Mouse (Mus musculus) hindbrain, embryonic 14.5 days (tissue): Measurements from ENCODE around the gene Lsm12. TPM values are rescaled to one million over a fixed set of nuclear protein-coding genes. Genes with fewer than 3 reads are reported as not detected.

Source experiments
- ATAC-seq: fragments of 200-750 bp; cut with Nextera tagmentation; 2 replicates; pipeline ENCODE4 v1.8.0; 2017; ENCODE audit warnings: moderate number of reproducible peaks, mild to moderate bottlenecking, moderate TSS enrichment, moderate library complexity; ENCODE audit not compliant: low FRiP score
- DNase-seq: peaks from one replicate; pipeline ENCODE4 v3.0.0-alpha.2; 2015; ENCODE audit warnings: low spot score
- H3K27ac ChIP-seq: fragments of 300-500 bp; sonication (generic); 2 replicates; pipeline ENCODE4 v1.5.1; 2014; ENCODE audit warnings: mild to moderate bottlenecking, moderate library complexity
- H3K27me3 ChIP-seq: fragments of 300-500 bp; sonication (generic); 2 replicates; pipeline ENCODE4 v1.6.1; 2014; ENCODE audit warnings: mild to moderate bottlenecking, low read length, mixed read lengths; ENCODE audit not compliant: control insufficient read depth, insufficient read depth
- H3K36me3 ChIP-seq: fragments of 300-500 bp; sonication (generic); replicated peaks from 2 replicates; pipeline ENCODE4 v1.6.1; 2014; ENCODE audit not compliant: control insufficient read depth, insufficient read depth
- H3K4me1 ChIP-seq: fragments of 300-500 bp; sonication (generic); replicated peaks from 2 replicates; pipeline ENCODE4 v1.6.1; 2014; ENCODE audit warnings: antibody characterized with exemption, low read length, mixed read lengths; ENCODE audit not compliant: control insufficient read depth, insufficient read depth
- H3K4me2 ChIP-seq: fragments of 300-500 bp; sonication (generic); replicated peaks from 2 replicates; pipeline ENCODE4 v1.6.1; 2014; ENCODE audit warnings: mild to moderate bottlenecking, moderate library complexity
- H3K4me3 ChIP-seq: fragments of 300-500 bp; sonication (generic); replicated peaks from 2 replicates; pipeline ENCODE4 v1.5.1; 2014; ENCODE audit warnings: mild to moderate bottlenecking, low read length
- H3K9ac ChIP-seq: fragments of 300-500 bp; sonication (generic); 2 replicates; pipeline ENCODE4 v1.6.1; 2014
- H3K9me3 ChIP-seq: fragments of 300-500 bp; sonication (generic); 2 replicates; pipeline ENCODE4 v1.6.1; 2016; ENCODE audit warnings: low read length; ENCODE audit not compliant: control insufficient read depth
- WGBS: fragments of 180-500 bp; shearing (Covaris S2); extraction: QIAGEN DNeasy Blood & Tissue Kit; methylation state at CpG from one replicate; pipeline ENCODE4 v1.1.7; 2014; 5-methylcytosine and 5-hydroxymethylcytosine counted together
- polyA plus RNA-seq: library from polyadenylated mRNA; unstranded; fragments of >200 nt; fragmentation: Nextera tagmentation; extraction: Ambion mirVana; gene quantifications from 2 replicates; pipeline ENCODE4 v1.2.1, GENCODE M21; 2014

Lsm12 gene
- 78.6 and 81.9 TPM in 2 replicates for polyA plus RNA-seq

- DNase-seq: peak; percentile 98
- Histone ChIP-seq H3K9ac (peak within 1 kb of the TSS; percentile 90), H3K4me2 (peak within 1 kb of the TSS; percentile 83), H3K9me3 (no peaks in the 10 kb centered on the region), H3K36me3 (peaks cover 28% of the 10 kb centered on the region), H3K27me3 (no peaks in the 10 kb centered on the region), H3K4me3 (peak within 1 kb of the TSS; percentile 83), H3K4me1 (peaks cover 18% of the 10 kb centered on the region), H3K27ac (peak within 1 kb of the TSS; percentile 97)
- WGBS: under 1% methylated on average over 69 of the region's 70 CpGs
- peak; percentile 88 for ATAC-seq
These were observed at the start of gene Lsm12 for GRCm38 (mm10) chr11:102184646-102185495. Gene Lsm12, minus strand, starts transcription at chr11:102185296.

DNA sequence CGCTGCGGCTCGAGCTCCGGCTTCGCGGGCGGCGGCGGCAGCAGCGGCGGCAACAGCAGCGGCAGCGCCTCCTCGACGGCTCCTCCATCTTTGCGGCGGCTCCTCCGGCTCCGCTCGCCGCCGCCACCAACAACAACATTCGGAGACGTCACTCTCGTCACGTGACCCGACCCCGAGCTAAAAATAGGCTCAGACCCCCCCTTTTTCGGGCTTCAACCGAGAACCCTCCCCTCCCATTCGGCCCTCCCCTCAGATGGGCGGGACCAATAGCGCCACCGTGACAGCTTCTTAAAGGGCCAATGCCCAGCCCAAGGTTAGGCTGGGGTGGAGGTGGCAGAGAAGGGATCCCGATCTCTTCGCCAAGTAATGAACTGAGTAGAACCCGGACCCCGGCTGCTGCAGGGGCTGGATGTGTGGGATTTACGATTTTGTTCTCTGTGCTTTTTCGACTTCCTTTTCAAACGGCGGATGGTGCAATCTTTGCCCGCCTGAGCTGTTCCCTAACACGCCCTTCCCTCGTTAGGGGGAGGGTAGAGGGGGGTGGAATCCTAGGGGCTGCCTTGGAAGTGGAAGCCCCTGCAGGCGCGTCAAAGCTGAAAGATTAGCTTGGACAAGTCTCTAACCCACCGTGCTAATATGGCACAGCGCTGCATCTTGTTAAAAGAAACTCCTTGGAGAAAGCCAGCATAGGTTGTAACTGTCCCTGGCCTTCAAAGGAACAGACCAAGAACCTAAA lies 45.1 kb upstream of the Lsm12 start, which contains the start of gene Hdac5:
Gene Hdac5, minus strand, starts transcription at position 161 of the 736 bp plus-strand sequence.
- ATAC-seq: peak; percentile 89
- under 1% methylated on average over 49 of the region's 49 CpGs for WGBS
- Histone ChIP-seq H3K27me3 (no peaks in the 10 kb centered on the region), H3K27ac (peak within 1 kb of the TSS; percentile 95), H3K9me3 (no peaks in the 10 kb centered on the region), H3K36me3 (no peaks in the 10 kb centered on the region), H3K4me3 (peak within 1 kb of the TSS; percentile 98), H3K4me1 (peaks cover 35% of the 10 kb centered on the region), H3K4me2 (peak within 1 kb of the TSS; percentile 88), H3K9ac (peak within 1 kb of the TSS; percentile 91)
- DNase-seq: peak; percentile 99

- Histone ChIP-seq H3K36me3 (peaks cover 1% of the 10 kb centered on the region; the same call in 1 of the 2 replicates), H3K4me3 (peak overlapping the region; percentile 98), H3K9me3 (no peaks in the 10 kb centered on the region), H3K4me1 (peaks cover 43% of the 10 kb centered on the region), H3K27me3 (no peaks in the 10 kb centered on the region), H3K4me2 (peak overlapping the region; percentile 88), H3K9ac (peak overlapping the region; percentile 91), H3K27ac (peak overlapping the region; percentile 95)
- 1% methylated on average over 29 of the region's 47 CpGs for WGBS
- peak; percentile 45 for DNase-seq
- peak; percentile 28 for ATAC-seq
These were observed 44.3 kb upstream of the Lsm12 start for GRCm38 (mm10) chr11:102229331-102229953.

- DNase-seq: no peak
- WGBS: 9% methylated on average over 7 of the region's 7 CpGs
- ATAC-seq: no peak
- Histone ChIP-seq H3K27ac (peak overlapping the region; percentile 95), H3K4me1 (peaks cover 45% of the 10 kb centered on the region), H3K36me3 (peaks cover 5% of the 10 kb centered on the region; the same call in 1 of the 2 replicates), H3K9ac (peak overlapping the region; percentile 91), H3K9me3 (no peaks in the 10 kb centered on the region), H3K27me3 (no peaks in the 10 kb centered on the region), H3K4me2 (peak overlapping the region; percentile 88), H3K4me3 (peak overlapping the region; percentile 98)
These were observed 43.7 kb upstream of the Lsm12 start for GRCm38 (mm10) chr11:102228646-102229268.

DNA sequence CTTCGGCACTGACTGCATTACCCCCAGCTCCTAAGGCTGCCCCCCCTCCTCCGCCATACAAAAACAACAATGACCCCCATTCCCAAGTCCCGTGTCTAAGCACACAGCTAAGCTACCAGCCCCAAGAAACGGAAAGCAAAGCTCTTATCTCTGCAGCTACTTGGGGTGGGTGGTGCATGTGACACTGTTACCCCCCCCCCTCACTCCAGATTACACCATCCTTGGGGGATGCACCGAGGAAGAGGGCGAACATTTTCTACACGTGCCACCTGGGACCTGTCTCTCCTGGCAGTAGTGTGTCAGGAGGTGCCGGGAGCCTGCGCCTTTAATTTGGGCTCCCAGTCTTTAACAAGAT lies 43.1 kb upstream of the Lsm12 start:
- peak overlapping the region; percentile 95 for H3K27ac ChIP-seq
- no peak; the same call in 1 of the 2 replicates for ATAC-seq
- peaks cover 49% of the 10 kb centered on the region for H3K4me1 ChIP-seq

DNA sequence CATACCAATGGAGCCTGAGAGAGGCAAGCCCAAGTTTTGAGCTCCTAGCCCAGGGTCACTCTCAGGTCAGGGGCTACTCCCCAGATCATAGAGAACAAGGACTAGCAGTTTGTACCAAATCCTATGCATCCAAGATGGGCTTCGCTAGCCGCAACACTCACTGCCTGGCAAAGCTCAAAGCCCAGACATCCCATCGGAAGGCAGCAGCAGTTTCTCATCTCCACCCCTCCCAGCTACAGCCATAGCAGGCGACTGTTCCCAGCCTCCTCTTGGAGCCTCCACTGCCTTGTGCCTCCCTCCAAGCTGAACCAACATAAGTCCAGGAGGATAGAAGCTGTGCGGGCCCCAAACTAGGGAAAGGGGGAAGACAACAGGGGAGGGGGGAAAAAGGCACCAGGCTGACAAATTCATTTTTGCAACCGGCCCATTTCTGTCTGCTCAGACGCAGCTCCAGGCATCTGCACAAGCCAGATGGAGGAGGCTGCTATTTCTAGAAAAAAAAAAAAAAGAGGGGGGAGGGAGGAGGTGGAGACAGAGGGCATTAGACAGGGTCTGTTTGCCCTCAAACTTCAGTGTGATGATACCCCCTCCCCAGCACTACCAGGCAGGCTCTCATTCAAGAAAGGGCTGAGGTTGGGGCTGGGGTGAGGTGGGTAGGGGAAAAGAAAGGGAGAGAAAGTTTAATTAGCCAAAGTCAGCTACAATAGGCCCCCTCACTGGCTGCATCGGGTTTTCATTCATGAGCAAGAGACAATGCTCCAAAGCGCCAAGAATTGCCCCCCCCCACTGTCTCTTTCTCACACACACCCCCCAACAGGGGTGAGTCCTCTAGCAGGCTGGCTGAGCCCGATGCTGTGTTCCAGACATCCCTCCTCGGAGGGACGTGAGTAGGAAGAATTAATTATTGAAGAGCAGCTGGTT lies 42.4 kb upstream of the Lsm12 start:
- Histone ChIP-seq H3K4me2 (peak overlapping the region; percentile 88), H3K4me3 (peak overlapping the region; percentile 98), H3K4me1 (peaks cover 50% of the 10 kb centered on the region), H3K36me3 (peaks cover 13% of the 10 kb centered on the region), H3K27ac (peak overlapping the region; percentile 95), H3K9me3 (no peaks in the 10 kb centered on the region), H3K27me3 (no peaks in the 10 kb centered on the region), H3K9ac (peak overlapping the region; percentile 91)
- no peak for DNase-seq
- peak; percentile 46 for ATAC-seq
- 8% methylated on average over 12 of the region's 12 CpGs for WGBS

More for the DNA sequence above, 43.1 kb upstream of the Lsm12 start:
- no peaks in the 10 kb centered on the region for H3K27me3 ChIP-seq
- peak overlapping the region; percentile 98 for H3K4me3 ChIP-seq
- H3K4me2 ChIP-seq: peak overlapping the region; percentile 88
- peak overlapping the region; percentile 91 for H3K9ac ChIP-seq
- 17% methylated on average over 9 of the region's 9 CpGs for WGBS
- no peak for DNase-seq
- no peaks in the 10 kb centered on the region for H3K9me3 ChIP-seq
- peaks cover 8% of the 10 kb centered on the region; the same call in 1 of the 2 replicates for H3K36me3 ChIP-seq

DNA sequence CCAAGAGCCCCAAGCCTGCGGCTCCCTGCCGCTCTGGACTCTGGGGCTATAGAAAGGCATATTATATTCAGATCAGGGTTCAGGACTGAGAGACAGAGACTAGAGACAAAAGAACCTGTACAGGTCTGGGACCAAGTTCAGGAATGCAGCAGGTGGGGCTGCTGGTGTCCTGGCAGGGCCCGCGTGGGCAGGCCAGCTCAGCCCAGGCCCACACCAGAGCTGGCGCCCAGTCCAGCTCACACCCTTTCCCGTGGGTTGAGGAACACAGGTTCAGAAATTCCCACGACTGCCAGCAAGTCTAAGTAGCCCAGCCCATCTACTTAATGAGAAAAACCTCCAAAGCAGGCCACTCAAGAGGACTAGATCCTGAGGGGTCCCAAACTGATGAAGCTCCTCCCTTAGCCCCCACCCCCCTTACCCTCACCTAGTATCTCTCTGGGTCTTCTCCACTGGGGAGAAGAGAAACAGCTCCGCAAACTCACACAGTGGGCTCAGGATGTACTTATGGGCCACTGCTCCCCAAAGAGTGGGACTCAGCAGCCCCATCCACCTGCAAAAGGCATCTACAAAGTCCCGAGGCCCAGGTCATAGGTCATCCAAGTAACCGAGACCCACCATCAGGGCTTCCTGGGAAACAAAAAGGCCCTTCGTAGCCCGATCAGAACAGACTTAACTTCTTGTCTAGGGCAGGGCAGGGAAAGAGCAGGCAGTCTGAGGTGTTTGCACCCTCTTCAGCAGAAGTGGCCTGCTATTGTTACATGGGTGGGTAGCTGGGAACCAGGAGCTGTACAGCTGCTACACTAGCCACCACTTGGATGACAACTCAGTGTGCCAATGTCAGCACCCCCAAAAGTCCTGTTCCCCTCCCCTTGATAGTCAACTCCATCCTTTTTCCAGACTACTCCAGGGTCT lies 41.2 kb upstream of the Lsm12 start:
- H3K4me2 ChIP-seq: peak overlapping the region; percentile 88
- DNase-seq: no peak
- peak overlapping the region; percentile 95; the same call in 1 of the 2 replicates for H3K27ac ChIP-seq
- ATAC-seq: no peak
- H3K9ac ChIP-seq: peak overlapping the region; percentile 91
- no peaks in the 10 kb centered on the region for H3K9me3 ChIP-seq
- peaks cover 50% of the 10 kb centered on the region for H3K4me1 ChIP-seq
- no peaks in the 10 kb centered on the region for H3K27me3 ChIP-seq
- peaks cover 23% of the 10 kb centered on the region for H3K36me3 ChIP-seq
- WGBS: 56% methylated on average over 12 of the region's 12 CpGs
- no peak overlapping the region for H3K4me3 ChIP-seq
